Mouse (Mus musculus) heart, adult 2 months (tissue): ENCODE data around the gene Tbc1d22a.

Experiments used
- CTCF ChIP-seq: fragments of 200-600 bp; IDR thresholded peaks from 2 replicates; pipeline ENCODE4 v1.8.1; 2022; ENCODE audit warnings: antibody characterized with exemption, mild to moderate bottlenecking, moderate library complexity
- POLR2A ChIP-seq: fragments of 200-500 bp; IDR thresholded peaks from 2 replicates; pipeline ENCODE4 v1.6.1; 2011; ENCODE audit warnings: mild to moderate bottlenecking, low read depth, low read length, control low read depth; ENCODE audit not compliant: insufficient read depth

- TF ChIP-seq POLR2A (no peak), CTCF (no peak)
Observed at GRCm38 (mm10) chr15:86468082-86468481, 253.8 kb downstream of the Tbc1d22a start.
